Mouse (Mus musculus) liver, embryonic 14.5 days (tissue): ENCODE data around the gene Epha4.

ENCODE experiments used
- CTCF ChIP-seq: IDR thresholded peaks from 2 replicates; pipeline ENCODE4 v1.5.1; 2016; ENCODE audit warnings: antibody characterized with exemption, low read depth, control low read depth
- EP300 ChIP-seq: IDR thresholded peaks from 2 replicates; pipeline ENCODE4 v1.6.1; 2016; ENCODE audit warnings: antibody characterized with exemption, low read depth

- TF ChIP-seq CTCF (no peak), EP300 (no peak)
Measured at GRCm38 (mm10) chr1:77410716-77411115, 104.2 kb downstream of the Epha4 start.
